ENCODE assay signal across 24 mouse cellular contexts in the genomic region with DNA sequence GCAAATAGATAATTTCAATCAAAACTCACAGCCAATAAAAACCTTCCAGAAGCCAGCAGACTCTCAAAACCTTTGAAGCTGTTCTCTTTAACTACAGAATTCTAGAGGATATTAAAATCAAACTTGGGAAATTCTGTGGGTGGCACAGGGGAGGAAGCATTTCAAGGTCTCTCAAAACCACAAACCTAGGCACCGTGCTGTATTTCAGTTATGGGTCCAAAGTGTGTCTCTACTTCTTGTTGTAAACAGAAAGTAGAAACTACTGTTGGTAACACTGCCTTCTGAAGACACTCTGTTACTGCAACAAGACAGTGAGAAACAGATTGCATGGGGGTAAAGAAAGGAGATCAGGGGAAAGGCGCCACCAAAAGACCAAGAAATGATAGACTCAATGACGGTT. TPM values are rescaled to one million over a fixed set of nuclear protein-coding genes. Genes with fewer than 3 reads are reported as not detected.
A peak's percentile ranks its signal among the peaks of the same experiment; 100 is the strongest.
DNase-seq lines count a peak whose midpoint lies in the region; ATAC-seq and TF ChIP-seq lines count a peak whose summit lies in the region.
"Had no signal": no experiment of that assay in that cellular context is flagged by ENCODE, and none has a peak within 500 bp of the region (broad histone marks: within the 10 kb centered on the region; RNA-seq: fewer than 3 reads in every experiment).

No protein-coding gene starts in this region.

- H3K79me2 ChIP-seq in CH12.LX (replicated peaks; ENCODE audit: control insufficient read depth, extremely low read depth, insufficient read depth, poor library complexity, severe bottlenecking), result no peaks in the 10 kb centered on the region

- ATAC-seq in granulocyte monocyte progenitor cell, adult 5-6 weeks (replicated peaks; ENCODE audit: poor library complexity, severe bottlenecking), result peak; percentile 78
- peak; percentile 70 for ATAC-seq in megakaryocyte progenitor cell, adult 5-6 weeks (replicated peaks; ENCODE audit: poor library complexity)
- ATAC-seq: activated CD4-positive, CD25-positive, alpha-beta regulatory T cell, adult 4 months; CD4-positive, CD25-positive, alpha-beta regulatory T cell, adult 4 months; forebrain, embryonic 13.5 days; forebrain, embryonic 15.5 days; forebrain, postnatal 0 days; Patski had no signal

- peak in 1 of 2 experiments; percentile 27; a peak in 1 of 4 replicates for TF ChIP-seq CTCF in CH12.LX (conservative IDR thresholded peaks at IDR 0.05 in 1 of 2, IDR thresholded peaks at IDR 0.05 in 1 of 2; ENCODE audit: low read depth in 2 of 2, low read length in 2 of 2)

- no peaks in the 10 kb centered on the region for H3K9me3 ChIP-seq in CH12.LX (replicated peaks; ENCODE audit: low read length)
- H3K9me3 ChIP-seq: embryonic facial prominence, embryonic 10.5 days; embryonic facial prominence, embryonic 12.5 days; forebrain, embryonic 13.5 days; forebrain, embryonic 15.5 days had no signal

- in situ Hi-C loops in CH12.LX (cut with MboI; ENCODE audit: low pct_ligation_motif_present, low pct_unique_long_range_greater_than_20kb, low sequenced_read_pairs), result no loop called here

- peaks cover 0 to 14% of the 10 kb centered on the region in 2 experiments; a peak in 2 of 4 replicates for H3K4me1 ChIP-seq in CH12.LX (ENCODE audit: control insufficient read depth in 1 of 2, insufficient read depth in 2 of 2)
- H3K4me1 ChIP-seq: forebrain, embryonic 13.5 days; forebrain, embryonic 15.5 days had no signal

- TF ChIP-seq POLR2A in CH12.LX (IDR thresholded peaks at IDR 0.05; ENCODE audit: low read depth, low read length), result no peak

- H3K4me2 ChIP-seq in CH12.LX (ENCODE audit: insufficient read depth, low read depth, poor library complexity, severe bottlenecking), result no peak overlapping the region
- H3K4me2 ChIP-seq: embryonic facial prominence, embryonic 12.5 days; forebrain, embryonic 13.5 days; forebrain, embryonic 15.5 days had no signal

- H3K9ac ChIP-seq in CH12.LX (ENCODE audit: insufficient read depth, low read depth), result no peak overlapping the region
- H3K9ac ChIP-seq: embryonic facial prominence, embryonic 12.5 days; forebrain, embryonic 13.5 days; forebrain, embryonic 15.5 days; forebrain, postnatal 0 days had no signal

- dilution Hi-C loops in CH12.LX (cut with MboI; ENCODE audit: extremely low pct_ligation_motif_present, extremely low pct_unique_long_range_greater_than_20kb, low sequenced_read_pairs), result no loop called here

- H3K27me3 ChIP-seq in CH12.LX (replicated peaks), result no peaks in the 10 kb centered on the region
- H3K27me3 ChIP-seq: embryonic facial prominence, embryonic 12.5 days; forebrain, embryonic 13.5 days; forebrain, embryonic 15.5 days; Patski had no signal

- no peak for TF ChIP-seq EP300 in CH12.LX (IDR thresholded peaks at IDR 0.05; ENCODE audit: low read length)

- no peak overlapping the region for H3K27ac ChIP-seq in CH12.LX (ENCODE audit: insufficient read depth, low read depth)
- H3K27ac ChIP-seq: embryonic facial prominence, embryonic 10.5 days; embryonic facial prominence, embryonic 12.5 days; forebrain, embryonic 13.5 days; forebrain, embryonic 15.5 days had no signal

- peak; percentile 10 for TF ChIP-seq RAD21 in CH12.LX (IDR thresholded peaks at IDR 0.05; ENCODE audit: low read depth, low read length)

- H3K36me3 ChIP-seq in CH12.LX (replicated peaks in 1 of 2; ENCODE audit: control insufficient read depth in 1 of 2, insufficient read depth in 1 of 2, low read length in 1 of 2), result no peaks in the 10 kb centered on the region
- H3K36me3 ChIP-seq: embryonic facial prominence, embryonic 10.5 days; embryonic facial prominence, embryonic 12.5 days; forebrain, embryonic 15.5 days had no signal

- no peak for DNase-seq in CH12.LX (ENCODE audit: extremely low read depth)
- no peak for DNase-seq in layer of hippocampus, adult 18-20 months (ENCODE audit: low spot score in 2 of 2)
- DNase-seq in spleen, postnatal 36 days (ENCODE audit: low spot score in 2 of 2), result no peak
- DNase-seq in kidney, postnatal 25 days, result no peak
- DNase-seq in cerebellum, adult 18-20 months, result no peak
- DNase-seq: adrenal gland, adult 8-10 months; adrenal gland, postnatal 14 days; adrenal gland, postnatal 36 days; B cell, adult 2 months; cerebellum, adult 11-12 months; cerebellum, adult 8-10 months; cerebellum, adult 9-11 months; cerebellum, postnatal 14 days; cerebellum, postnatal 36 days; forebrain, postnatal 0 days had no signal

- no peak overlapping the region for H3K4me3 ChIP-seq in CH12.LX (replicated peaks in 1 of 3; ENCODE audit: low read depth in 2 of 3, low read length in 2 of 3, poor library complexity in 1 of 3)
- H3K4me3 ChIP-seq: embryonic facial prominence, embryonic 10.5 days; embryonic facial prominence, embryonic 12.5 days; forebrain, embryonic 13.5 days; forebrain, embryonic 15.5 days had no signal

TF ChIP-seq in CH12.LX, 34 proteins besides CTCF, POLR2A, EP300 and RAD21:
- TF ChIP-seq SMC3 (IDR thresholded peaks at IDR 0.05; ENCODE audit: low read depth, low read length), result peak; percentile 11; the same call in 1 of the 2 replicates
- no peak for TF ChIP-seq MYC (IDR thresholded peaks at IDR 0.05; ENCODE audit: low read depth, low read length)
- TF ChIP-seq IRF4 (IDR thresholded peaks at IDR 0.05; ENCODE audit: low read depth, low read length), result no peak

RNA-seq across cellular contexts. Expression of gene Mterf1b, which starts 52.8 kb away (rescaled TPM):
- total RNA-seq in CH12.LX (2012; rRNA removed), result 4.2 and 4.5 TPM in 2 replicates
- total RNA-seq in CH12.LX (2014; rRNA removed), result 8.8 and 10.7 TPM in 2 replicates
- 3.7 and 3.8 TPM in 2 replicates for polyA plus RNA-seq in CH12.LX (2012; ENCODE audit: insufficient read length, low read depth)
- 0.99 and 2.8 TPM in 2 replicates for total RNA-seq in granulocyte monocyte progenitor cell, adult 5-6 weeks (2014; fragmentation: Nextera tagmentation)
- 2.7 and 6.5 TPM in 2 replicates for total RNA-seq in granulocyte monocyte progenitor cell, adult 5-6 weeks (2017)
- total RNA-seq in megakaryocyte progenitor cell, adult 5-6 weeks (2015), result 3.7 and 3.9 TPM in 2 replicates
- 1.4 and 5.0 TPM in 2 replicates for total RNA-seq in megakaryocyte progenitor cell, adult 5-6 weeks (2017)
- total RNA-seq in layer of hippocampus, adult 18-20 months (2021), result 1 to 10 TPM; 5.7 to 6.4 TPM
